Mouse (Mus musculus): Measurements from ENCODE around the gene Ddb2. TPM values are rescaled to one million over a fixed set of nuclear protein-coding genes. Genes with fewer than 3 reads are reported as not detected.

Ddb2 gene
- polyA plus RNA-seq, 1 experiment from 2014 or later: 5.8 TPM

- 2% methylated on average over 22 of the region's 22 CpGs for WGBS
- Histone ChIP-seq H3K9ac (ENCODE audit: low read length) (peak overlapping the region; percentile 64), H3K36me3 (ENCODE audit: control insufficient read depth, insufficient read depth, low read length) (no peaks in the 10 kb centered on the region; the same call in 1 of the 2 replicates), H3K4me3 (ENCODE audit: low read depth, low read length) (peak overlapping the region; percentile 63), H3K9me3 (ENCODE audit: control insufficient read depth, low read length) (no peaks in the 10 kb centered on the region), H3K27me3 (ENCODE audit: control insufficient read depth, insufficient read depth, low read length) (peaks cover 7% of the 10 kb centered on the region; the same call in 1 of the 2 replicates), H3K4me2 (ENCODE audit: low read depth) (peak overlapping the region; percentile 99), H3K27ac (ENCODE audit: low read depth, low read length) (peak overlapping the region; percentile 23; the same call in 1 of the 2 replicates), H3K4me1 (ENCODE audit: control insufficient read depth, insufficient read depth, low read length) (peaks cover 16% of the 10 kb centered on the region)
- no peak for DNase-seq (ENCODE audit: low spot score)
- peak; percentile 59 for ATAC-seq (ENCODE audit: insufficient read depth, low FRiP score, low TSS enrichment)
Measured at GRCm38 (mm10) chr2:91257126-91257980, 20.6 kb upstream of the Ddb2 start.

- peak; percentile 45 for ATAC-seq (ENCODE audit: insufficient read depth, low FRiP score, low TSS enrichment)
- peaks cover 16% of the 10 kb centered on the region for H3K4me1 ChIP-seq (ENCODE audit: control insufficient read depth, insufficient read depth, low read length)
- peak overlapping the region; percentile 64 for H3K9ac ChIP-seq (ENCODE audit: low read length)
- H3K27me3 ChIP-seq (ENCODE audit: control insufficient read depth, insufficient read depth, low read length): peaks cover 7% of the 10 kb centered on the region; the same call in 1 of the 2 replicates
- peak overlapping the region; percentile 23; the same call in 1 of the 2 replicates for H3K27ac ChIP-seq (ENCODE audit: low read depth, low read length)
- H3K4me2 ChIP-seq (ENCODE audit: low read depth): peak overlapping the region; percentile 99
- DNase-seq (ENCODE audit: low spot score): peak; percentile 72
- under 1% methylated on average over 51 of the region's 52 CpGs for WGBS
- peak overlapping the region; percentile 63 for H3K4me3 ChIP-seq (ENCODE audit: low read depth, low read length)
- no peaks in the 10 kb centered on the region; the same call in 1 of the 2 replicates for H3K36me3 ChIP-seq (ENCODE audit: control insufficient read depth, insufficient read depth, low read length)
- H3K9me3 ChIP-seq (ENCODE audit: control insufficient read depth, low read length): no peaks in the 10 kb centered on the region
Measured at GRCm38 (mm10) chr2:91256256-91257125, 19.7 kb upstream of the Ddb2 start.

GRCm38 (mm10) chr2:91255661-91256150 is 18.9 kb upstream of the Ddb2 start, which contains the start of gene Pacsin3:
Gene Pacsin3, plus strand, starts transcription at chr2:91255954.
- Histone ChIP-seq H3K27ac (ENCODE audit: low read depth, low read length) (no peak within 1 kb of the TSS), H3K27me3 (ENCODE audit: control insufficient read depth, insufficient read depth, low read length) (peaks cover 7% of the 10 kb centered on the region; the same call in 1 of the 2 replicates), H3K4me3 (ENCODE audit: low read depth, low read length) (peak within 1 kb of the TSS; percentile 63), H3K4me1 (ENCODE audit: control insufficient read depth, insufficient read depth, low read length) (peaks cover 16% of the 10 kb centered on the region), H3K9me3 (ENCODE audit: control insufficient read depth, low read length) (no peaks in the 10 kb centered on the region), H3K36me3 (ENCODE audit: control insufficient read depth, insufficient read depth, low read length) (no peaks in the 10 kb centered on the region), H3K4me2 (ENCODE audit: low read depth) (peak within 1 kb of the TSS; percentile 99), H3K9ac (ENCODE audit: low read length) (peak within 1 kb of the TSS; percentile 64)
- no peak for DNase-seq (ENCODE audit: low spot score)
- 0 out of 2 replicates have a peak, but pooled peaks have one; percentile 12 for ATAC-seq (ENCODE audit: insufficient read depth, low FRiP score, low TSS enrichment)
- WGBS: under 1% methylated on average over 27 of the region's 27 CpGs

- ATAC-seq (ENCODE audit: insufficient read depth, low FRiP score, low TSS enrichment): no peak
- WGBS: 27% methylated on average over 8 of the region's 8 CpGs
- no peak overlapping the region; the same call in 1 of the 2 replicates for H3K4me2 ChIP-seq (ENCODE audit: low read depth)
Measured at GRCm38 (mm10) chr2:91254725-91255380, 18.1 kb upstream of the Ddb2 start.

GRCm38 (mm10) chr2:91252512-91252911 is 15.7 kb upstream of the Ddb2 start:
- Histone ChIP-seq H3K4me1 (ENCODE audit: control insufficient read depth, insufficient read depth, low read length) (peaks cover 9% of the 10 kb centered on the region), H3K4me3 (ENCODE audit: low read depth, low read length) (no peak overlapping the region), H3K4me2 (ENCODE audit: low read depth) (no peak overlapping the region), H3K36me3 (ENCODE audit: control insufficient read depth, insufficient read depth, low read length) (no peaks in the 10 kb centered on the region), H3K27me3 (ENCODE audit: control insufficient read depth, insufficient read depth, low read length) (peaks cover 7% of the 10 kb centered on the region; the same call in 1 of the 2 replicates), H3K9ac (ENCODE audit: low read length) (no peak overlapping the region), H3K27ac (ENCODE audit: low read depth, low read length) (no peak overlapping the region), H3K9me3 (ENCODE audit: control insufficient read depth, low read length) (no peaks in the 10 kb centered on the region)
- DNase-seq (ENCODE audit: low spot score) (no peak), ATAC-seq (ENCODE audit: insufficient read depth, low FRiP score, low TSS enrichment) (no peak)
- WGBS: 56% methylated on average over 4 of the region's 4 CpGs

More at GRCm38 (mm10) chr2:91254725-91255380, 18.1 kb upstream of the Ddb2 start:
- Histone ChIP-seq H3K4me1 (ENCODE audit: control insufficient read depth, insufficient read depth, low read length) (peaks cover 16% of the 10 kb centered on the region), H3K4me3 (ENCODE audit: low read depth, low read length) (no peak overlapping the region), H3K36me3 (ENCODE audit: control insufficient read depth, insufficient read depth, low read length) (no peaks in the 10 kb centered on the region), H3K27me3 (ENCODE audit: control insufficient read depth, insufficient read depth, low read length) (peaks cover 7% of the 10 kb centered on the region; the same call in 1 of the 2 replicates), H3K9me3 (ENCODE audit: control insufficient read depth, low read length) (no peaks in the 10 kb centered on the region), H3K27ac (ENCODE audit: low read depth, low read length) (no peak overlapping the region), H3K9ac (ENCODE audit: low read length) (no peak overlapping the region)
- DNase-seq (ENCODE audit: low spot score): no peak

GRCm38 (mm10) chr2:91252001-91252400 is 15.2 kb upstream of the Ddb2 start:
- 79% methylated on average over 4 of the region's 4 CpGs for WGBS
- Histone ChIP-seq H3K9ac (ENCODE audit: low read length) (no peak overlapping the region), H3K36me3 (ENCODE audit: control insufficient read depth, insufficient read depth, low read length) (no peaks in the 10 kb centered on the region), H3K4me1 (ENCODE audit: control insufficient read depth, insufficient read depth, low read length) (peaks cover 8% of the 10 kb centered on the region), H3K4me3 (ENCODE audit: low read depth, low read length) (no peak overlapping the region), H3K4me2 (ENCODE audit: low read depth) (no peak overlapping the region), H3K27ac (ENCODE audit: low read depth, low read length) (no peak overlapping the region), H3K27me3 (ENCODE audit: control insufficient read depth, insufficient read depth, low read length) (peaks cover 7% of the 10 kb centered on the region; the same call in 1 of the 2 replicates), H3K9me3 (ENCODE audit: control insufficient read depth, low read length) (no peaks in the 10 kb centered on the region)
- ATAC-seq (ENCODE audit: insufficient read depth, low FRiP score, low TSS enrichment) (no peak), DNase-seq (ENCODE audit: low spot score) (no peak)

- no peaks in the 10 kb centered on the region for H3K9me3 ChIP-seq (ENCODE audit: control insufficient read depth, low read length)
- H3K27me3 ChIP-seq (ENCODE audit: control insufficient read depth, insufficient read depth, low read length): 0 out of 2 replicates have a peak, but pooled peaks cover 2% of the 10 kb centered on the region
- H3K27ac ChIP-seq (ENCODE audit: low read depth, low read length): no peak overlapping the region
- ATAC-seq (ENCODE audit: insufficient read depth, low FRiP score, low TSS enrichment) (no peak), DNase-seq (ENCODE audit: low spot score) (no peak)
- H3K9ac ChIP-seq (ENCODE audit: low read length): no peak overlapping the region
- no peaks in the 10 kb centered on the region for H3K4me1 ChIP-seq (ENCODE audit: control insufficient read depth, insufficient read depth, low read length)
- no peak overlapping the region for H3K4me3 ChIP-seq (ENCODE audit: low read depth, low read length)
- WGBS: 93% methylated on average over 4 of the region's 4 CpGs
- no peak overlapping the region for H3K4me2 ChIP-seq (ENCODE audit: low read depth)
- no peaks in the 10 kb centered on the region for H3K36me3 ChIP-seq (ENCODE audit: control insufficient read depth, insufficient read depth, low read length)
Measured at GRCm38 (mm10) chr2:91248366-91248765, 11.6 kb upstream of the Ddb2 start.

Measured in neural tube, embryonic 11.5 days (tissue).